Mouse (Mus musculus): ENCODE results near the gene Rnf10.

The Rnf10 gene

DNA sequence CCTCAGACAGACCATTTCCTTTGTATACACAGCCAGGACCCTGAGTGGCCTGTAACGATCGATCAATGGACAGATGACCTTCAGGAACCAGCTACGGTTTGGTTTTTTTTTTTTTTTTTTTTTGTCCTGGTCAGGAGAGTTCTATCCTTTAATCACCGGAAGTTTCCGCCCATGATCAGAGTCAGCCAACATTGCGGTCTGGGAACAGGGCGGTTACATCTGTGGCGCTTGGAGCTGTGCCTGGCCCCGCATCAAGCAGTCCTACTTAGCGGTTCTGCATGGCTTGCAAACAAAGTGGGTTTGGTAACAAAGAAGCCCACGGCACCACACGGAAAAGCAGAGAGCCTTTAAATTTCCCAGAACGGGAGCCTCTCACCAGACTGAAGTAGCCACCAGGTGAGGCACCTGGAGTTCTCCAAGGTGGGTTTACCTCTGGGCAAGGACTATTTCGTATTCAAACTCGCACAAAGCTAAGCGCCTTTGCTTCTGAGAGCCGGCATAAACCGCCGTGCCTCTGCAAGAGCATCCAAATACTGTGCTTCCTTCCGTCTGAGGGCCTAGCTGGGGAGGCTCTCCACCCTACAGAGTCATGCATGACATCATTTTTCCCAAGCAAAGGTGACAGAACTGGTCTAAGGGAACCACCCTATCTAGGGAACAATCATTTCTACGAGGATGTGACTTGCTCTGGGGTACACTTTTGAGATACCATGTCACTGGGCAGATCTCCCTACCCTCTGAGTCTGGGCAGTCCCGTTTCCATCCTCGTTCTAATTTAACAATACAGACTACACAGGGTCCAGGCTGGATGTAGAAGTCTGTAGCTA lies 68.8 kb downstream of the Rnf10 start:
- no peak for DNase-seq (ENCODE audit: low spot score in 2 of 2)

DNA sequence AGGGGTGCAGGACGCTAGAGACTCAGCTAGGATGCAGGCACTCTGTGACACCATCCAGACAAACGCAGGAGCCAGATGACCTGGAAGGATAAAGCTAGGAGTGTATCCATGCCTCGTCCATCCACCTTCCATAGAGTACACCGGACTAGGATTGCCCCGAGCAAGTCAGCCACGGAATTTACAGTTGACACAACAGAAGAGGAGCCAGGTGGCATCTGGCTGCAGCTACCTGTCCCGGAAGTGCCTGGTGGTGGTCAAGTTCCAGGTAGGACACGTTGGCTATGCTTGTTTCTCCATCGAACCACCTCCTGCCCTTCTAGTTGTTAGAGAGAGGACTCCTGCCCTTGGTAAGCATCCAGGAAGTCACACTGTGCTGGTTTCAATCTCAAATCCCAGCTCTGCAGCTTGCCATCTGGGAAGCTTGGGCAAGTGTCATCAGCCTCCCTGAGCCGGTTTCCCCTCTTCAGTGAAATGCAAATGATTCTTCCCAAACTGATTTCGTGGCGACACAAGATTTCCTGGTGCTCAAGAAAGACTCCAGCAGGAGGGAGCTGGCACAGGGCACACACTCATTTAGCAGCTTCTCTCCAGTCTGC lies 78.0 kb downstream of the Rnf10 start:
- DNase-seq (ENCODE audit: low spot score in 2 of 2), result no peak

DNA sequence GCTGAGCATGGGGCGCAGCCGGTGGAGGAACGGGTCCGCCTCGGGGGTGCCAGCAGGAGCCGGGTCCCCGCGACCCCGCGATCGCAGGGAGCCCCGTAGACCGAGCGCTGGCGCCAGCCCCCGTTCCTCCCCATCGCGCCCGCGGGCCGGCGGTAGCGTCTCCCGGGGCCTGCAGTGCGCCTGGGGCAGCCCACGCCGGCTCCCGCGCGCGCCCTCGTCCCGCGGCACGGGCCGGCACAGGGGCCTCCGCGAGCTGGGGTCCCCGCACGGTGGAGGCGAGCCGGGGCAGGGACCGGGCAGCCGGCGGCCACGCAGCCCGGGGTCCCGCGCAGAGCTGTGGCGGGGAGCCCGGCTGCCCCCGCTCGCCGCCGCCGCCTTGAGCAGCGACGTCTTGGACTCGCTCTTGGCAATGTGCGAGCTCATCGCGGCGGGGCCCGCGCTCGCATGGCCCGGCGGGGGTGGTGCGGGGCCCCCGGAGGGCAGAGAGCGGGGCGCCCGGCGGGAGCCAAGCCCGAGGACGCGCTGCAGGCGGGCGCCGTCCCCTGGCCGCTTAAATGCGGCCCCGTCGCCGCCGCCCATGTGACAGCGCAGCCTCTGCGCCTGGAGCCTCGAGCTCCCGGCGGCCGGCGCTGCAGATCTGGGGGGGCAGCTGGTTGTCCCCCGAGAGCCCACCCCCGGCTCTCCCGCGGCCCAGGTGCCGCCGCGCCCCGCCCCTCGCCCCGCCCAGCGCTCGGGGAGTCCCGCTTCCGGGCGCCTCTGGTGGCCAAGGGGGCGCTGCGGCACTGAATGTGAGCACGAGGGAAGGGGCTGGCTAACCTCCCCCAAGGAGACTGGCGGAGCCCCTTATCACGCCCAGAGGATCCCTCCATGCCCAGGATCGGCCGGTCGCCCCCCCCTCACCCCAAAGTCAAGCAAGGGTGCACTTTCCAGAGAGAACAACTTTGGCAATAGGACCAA lies 78.8 kb downstream of the Rnf10 start, which contains the start of gene Cabp1:
Gene Cabp1 (minus strand): TSS at position 713 of the 957 bp plus-strand sequence.
- peak; percentile 44 to 74 for DNase-seq (ENCODE audit: low spot score in 2 of 2)

DNA sequence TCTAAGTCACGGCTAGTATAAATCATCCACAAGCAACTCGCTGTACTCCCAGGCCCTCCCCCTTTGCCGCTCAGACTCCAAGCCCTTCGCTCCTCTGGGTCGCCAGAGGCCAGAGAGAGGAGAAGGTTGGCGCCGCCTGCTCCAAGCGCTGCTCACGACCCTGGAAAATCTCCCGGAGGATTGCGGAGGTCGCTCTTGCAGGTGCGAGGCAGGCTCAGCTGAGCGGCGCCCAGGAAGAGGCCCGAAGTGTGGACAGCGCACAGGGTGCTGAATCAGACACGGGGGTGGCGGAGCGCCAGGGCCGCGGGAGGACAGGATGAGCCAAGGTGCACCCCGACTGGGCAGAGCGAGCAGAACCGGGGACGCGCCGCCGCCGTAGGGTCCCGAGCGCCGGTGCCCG lies 79.5 kb downstream of the Rnf10 start:
- peak; percentile 40 to 78 for DNase-seq (ENCODE audit: low spot score in 2 of 2)

DNA sequence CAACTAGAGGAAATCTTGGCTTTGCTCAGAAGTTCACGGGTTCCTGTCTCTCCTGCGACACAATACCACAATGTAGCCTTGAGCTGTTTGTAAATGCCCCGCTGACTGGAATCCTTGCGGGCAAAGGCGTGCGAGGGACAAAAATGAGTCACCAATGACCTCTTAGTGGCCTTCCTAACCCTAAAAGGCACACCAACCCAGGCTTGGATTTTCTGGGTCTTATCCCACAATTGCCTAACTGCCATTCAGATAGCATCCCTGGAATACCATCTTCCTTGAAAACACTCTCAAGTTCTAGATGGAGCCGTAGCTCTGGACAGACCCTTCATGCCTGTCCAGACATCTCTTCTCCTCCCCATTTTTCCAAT lies 79.9 kb downstream of the Rnf10 start:
- no peak for DNase-seq (ENCODE audit: low spot score in 2 of 2)

DNA sequence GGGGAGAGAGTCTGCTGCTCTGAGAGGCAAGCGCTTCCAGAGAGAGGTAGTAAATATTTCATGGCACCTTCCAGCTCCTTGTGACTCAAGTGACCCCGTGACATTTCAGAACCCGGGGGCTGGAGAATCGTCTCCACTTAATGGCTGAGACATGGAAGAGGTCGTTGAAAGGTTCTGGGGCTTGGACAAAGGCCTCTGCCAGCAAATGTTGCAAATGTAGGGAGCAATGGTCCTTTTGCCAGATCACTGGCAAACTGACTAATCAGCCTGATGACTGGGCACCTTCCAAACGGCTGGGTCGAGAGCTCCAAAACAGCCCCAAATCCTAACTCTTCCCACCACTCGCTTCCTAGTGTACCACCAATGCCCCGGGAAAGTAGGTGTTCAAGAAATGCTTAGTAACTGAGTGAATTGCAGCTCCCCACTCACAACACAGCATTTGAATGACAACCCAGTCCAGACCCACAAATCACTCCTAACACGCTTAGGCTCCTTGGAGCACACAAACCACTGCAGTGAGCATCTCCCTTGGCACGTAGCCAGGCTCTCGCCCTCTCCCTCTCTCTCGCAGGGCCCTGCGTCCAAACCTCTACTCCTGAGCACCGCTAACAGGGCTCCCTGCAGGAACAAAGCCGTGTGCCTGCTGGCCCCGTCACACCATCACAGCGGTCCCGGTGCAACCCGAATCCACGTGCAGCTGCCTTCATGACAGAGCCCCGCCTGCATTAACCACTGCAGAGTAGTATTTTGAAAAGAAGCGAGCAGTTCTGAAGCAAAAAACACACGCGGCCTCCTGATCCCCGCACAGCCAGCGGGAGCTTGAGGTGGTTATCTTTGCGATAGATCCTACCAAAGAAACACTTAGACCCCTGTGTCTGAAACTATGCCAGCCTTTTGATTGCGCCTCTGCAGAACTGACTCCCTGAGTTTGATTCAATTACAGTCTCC lies 80.5 kb downstream of the Rnf10 start:
- no peak for DNase-seq (ENCODE audit: low spot score in 2 of 2)

All from spleen, postnatal 4 days (tissue).